Mouse (Mus musculus) spleen, adult 12 weeks (tissue): Measurements from ENCODE around the gene Vps29.

Experiments used
- DNase-seq: peaks from one replicate; pipeline ENCODE4 v3.0.0; 2022; ENCODE audit warnings: low spot score

The Vps29 gene

GRCm38 (mm10) chr5:122399871-122400270, 45.7 kb downstream of the Vps29 start:
- no peak for DNase-seq

- DNase-seq, result no peak
Measured at GRCm38 (mm10) chr5:122400628-122401302, 46.6 kb downstream of the Vps29 start.

- peak; percentile 59 for DNase-seq
Measured at GRCm38 (mm10) chr5:122401303-122401640, 47.1 kb downstream of the Vps29 start.

GRCm38 (mm10) chr5:122402160-122402559, 48.0 kb downstream of the Vps29 start:
- no peak for DNase-seq

GRCm38 (mm10) chr5:122402772-122403171, 48.6 kb downstream of the Vps29 start:
- no peak for DNase-seq

- no peak for DNase-seq
Measured at GRCm38 (mm10) chr5:122403362-122403761, 49.2 kb downstream of the Vps29 start.

- DNase-seq, result no peak
Measured at GRCm38 (mm10) chr5:122405537-122405936, 51.4 kb downstream of the Vps29 start.

- no peak for DNase-seq
Measured at GRCm38 (mm10) chr5:122409692-122410645, 55.8 kb downstream of the Vps29 start.

- no peak for DNase-seq
Measured at GRCm38 (mm10) chr5:122411892-122412291, 57.7 kb downstream of the Vps29 start.

GRCm38 (mm10) chr5:122412826-122413225, 58.7 kb downstream of the Vps29 start:
- DNase-seq, result no peak

- no peak for DNase-seq
Measured at GRCm38 (mm10) chr5:122414351-122414750, 60.2 kb downstream of the Vps29 start.
